Mouse (Mus musculus): ENCODE measurements around the gene Rsph3b. TPM values are rescaled to one million over a fixed set of nuclear protein-coding genes. Genes with fewer than 3 reads are reported as not detected.
"Not testable (repeated sequence)": the region's sequence is repeated elsewhere in the genome, so short reads cannot be mapped to it uniquely, and the experiment has no call there.

The Rsph3b gene
- polyA plus RNA-seq, 1 experiment: 25.7 TPM

DNA sequence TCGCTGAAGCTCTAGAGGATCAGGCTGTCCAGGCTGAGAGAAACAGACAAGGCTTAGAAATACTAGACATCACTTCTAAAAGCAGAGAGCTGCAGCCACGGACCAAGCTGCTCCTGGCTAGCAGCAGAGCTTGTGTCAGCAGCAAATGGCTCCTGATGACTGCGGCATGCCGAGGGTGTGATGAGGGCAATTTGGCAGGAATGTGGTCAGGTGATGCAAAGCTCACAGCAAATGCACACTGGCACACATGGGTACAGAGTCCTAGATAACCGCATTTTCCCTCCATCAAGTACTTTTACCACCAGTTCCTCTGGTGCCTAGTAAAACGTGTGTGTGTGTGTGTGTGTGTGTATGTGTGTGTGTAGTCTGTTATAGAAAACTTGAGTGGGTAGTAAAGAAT, 34.4 kb downstream of the Rsph3b start:
- not testable (repeated sequence) for H3K4me3 ChIP-seq (replicated peaks; ENCODE audit: extremely low read depth, low read depth, low read length); H3K4me1 ChIP-seq (ENCODE audit: control insufficient read depth, insufficient read depth, low read length); DNase-seq
- 54% methylated on average over 2 of the region's 6 CpGs for WGBS

DNA sequence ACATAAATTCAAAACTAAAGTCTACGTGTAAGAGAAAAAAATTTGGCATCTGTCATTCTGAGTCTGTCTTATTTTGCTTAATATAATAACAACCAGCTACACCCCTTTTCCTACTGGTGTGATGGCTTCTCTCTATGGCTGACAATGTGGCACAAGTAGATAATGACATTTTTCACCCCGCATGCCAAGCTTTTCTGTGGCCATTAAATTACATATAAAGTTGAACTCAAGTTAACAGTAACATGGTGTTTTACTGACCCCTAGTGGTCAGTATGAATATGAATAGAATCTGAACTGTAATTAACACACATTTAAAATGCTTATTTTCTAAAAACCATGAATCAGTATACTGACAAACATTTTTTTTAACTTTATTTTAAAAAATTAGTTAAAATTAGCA, 48.1 kb downstream of the Rsph3b start:
- 70% methylated on average over 1 of the region's 2 CpGs for WGBS
- H3K4me1 ChIP-seq (ENCODE audit: control insufficient read depth, insufficient read depth, low read length); H3K4me3 ChIP-seq (replicated peaks; ENCODE audit: extremely low read depth, low read depth, low read length); DNase-seq: not testable (repeated sequence)

DNA sequence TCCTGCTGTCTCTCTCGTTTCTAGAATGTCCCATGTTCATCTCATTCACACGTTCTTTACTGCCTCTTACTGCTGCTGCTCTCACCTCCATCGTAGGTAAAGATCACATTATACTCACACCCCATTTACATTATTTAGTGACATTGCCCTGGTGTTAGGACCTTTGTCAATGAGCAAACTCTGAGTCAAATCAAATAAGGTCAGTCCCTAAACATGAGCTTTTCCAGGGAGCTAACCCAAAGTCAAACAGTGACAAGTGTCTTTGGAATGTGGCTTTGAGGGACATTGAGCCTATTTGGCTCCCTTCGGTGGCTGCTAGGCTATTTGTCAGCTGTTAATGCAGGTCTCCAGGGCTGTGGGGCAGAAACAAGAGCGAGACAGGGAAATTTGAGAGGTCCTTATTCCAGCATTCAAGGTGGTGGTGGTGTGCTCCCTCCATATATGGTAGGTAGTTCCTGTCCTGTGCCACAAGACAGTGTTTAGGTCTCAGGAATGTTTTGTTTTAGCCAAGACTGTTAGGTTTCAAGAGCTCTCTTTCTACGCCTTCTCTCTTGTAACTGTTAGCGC, 50.4 kb downstream of the Rsph3b start:
- H3K4me1 ChIP-seq (ENCODE audit: control insufficient read depth, insufficient read depth, low read length); H3K4me3 ChIP-seq (replicated peaks; ENCODE audit: extremely low read depth, low read depth, low read length): not testable (repeated sequence)
- 59% methylated on average over 7 of the region's 7 CpGs for WGBS
- DNase-seq: peak; percentile 9

DNA sequence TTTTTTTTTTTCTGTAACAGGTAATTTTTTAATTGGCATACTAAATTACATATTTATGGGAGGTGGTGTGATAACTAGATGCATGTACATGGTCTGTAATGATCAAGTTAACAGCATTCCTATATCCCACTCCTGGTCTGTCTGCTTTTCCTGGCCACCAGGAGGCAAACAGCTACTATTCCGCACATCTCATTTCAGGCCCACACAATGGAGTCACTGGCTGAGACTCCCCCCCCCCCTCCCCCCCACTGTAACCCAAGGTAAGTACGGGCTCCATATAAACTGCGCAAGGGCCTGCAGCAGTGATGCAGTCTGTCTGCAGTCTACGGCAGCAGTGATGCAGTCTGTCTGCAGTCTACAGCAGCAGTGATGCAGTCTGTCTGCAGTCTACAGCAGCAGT, 51.7 kb downstream of the Rsph3b start:
- no peak for TF ChIP-seq POLR2A (IDR thresholded peaks at IDR 0.05; ENCODE audit: borderline replicate concordance, extremely low read depth, low read depth, low read length)
- TF ChIP-seq CTCF (IDR thresholded peaks at IDR 0.05; ENCODE audit: insufficient read depth, low read length): no peak
- no peak for DNase-seq
- no peaks in the 10 kb centered on the region for H3K4me1 ChIP-seq (ENCODE audit: control insufficient read depth, insufficient read depth, low read length)
- 86% methylated on average over 4 of the region's 4 CpGs for WGBS
- H3K4me3 ChIP-seq (replicated peaks; ENCODE audit: extremely low read depth, low read depth, low read length): no peak overlapping the region

DNA sequence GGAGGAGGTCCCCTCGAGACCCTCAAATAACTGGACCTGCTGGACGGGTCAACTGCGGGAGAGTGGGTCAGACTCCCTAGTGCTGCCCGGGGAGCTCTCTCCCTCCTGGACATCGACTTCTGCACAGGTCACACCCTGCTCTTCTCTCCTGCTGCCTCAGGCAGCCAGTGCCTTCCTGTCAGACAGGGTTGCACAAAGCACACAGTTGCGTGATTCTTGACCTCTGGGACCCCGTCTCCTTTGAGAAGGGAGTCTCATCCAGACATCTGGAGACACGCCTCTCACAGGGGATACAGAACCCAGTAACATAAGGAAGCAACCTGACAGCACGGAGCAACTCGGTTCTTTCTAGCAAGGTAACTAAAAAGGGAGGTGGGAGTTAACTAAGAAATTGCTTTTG, 55.1 kb downstream of the Rsph3b start:
- DNase-seq: no peak
- TF ChIP-seq CTCF (IDR thresholded peaks at IDR 0.05; ENCODE audit: insufficient read depth, low read length): no peak
- TF ChIP-seq POLR2A (IDR thresholded peaks at IDR 0.05; ENCODE audit: borderline replicate concordance, extremely low read depth, low read depth, low read length): no peak
- 83% methylated on average over 10 of the region's 10 CpGs for WGBS
- no peaks in the 10 kb centered on the region for H3K4me1 ChIP-seq (ENCODE audit: control insufficient read depth, insufficient read depth, low read length)
- no peak overlapping the region for H3K4me3 ChIP-seq (replicated peaks; ENCODE audit: extremely low read depth, low read depth, low read length)

DNA sequence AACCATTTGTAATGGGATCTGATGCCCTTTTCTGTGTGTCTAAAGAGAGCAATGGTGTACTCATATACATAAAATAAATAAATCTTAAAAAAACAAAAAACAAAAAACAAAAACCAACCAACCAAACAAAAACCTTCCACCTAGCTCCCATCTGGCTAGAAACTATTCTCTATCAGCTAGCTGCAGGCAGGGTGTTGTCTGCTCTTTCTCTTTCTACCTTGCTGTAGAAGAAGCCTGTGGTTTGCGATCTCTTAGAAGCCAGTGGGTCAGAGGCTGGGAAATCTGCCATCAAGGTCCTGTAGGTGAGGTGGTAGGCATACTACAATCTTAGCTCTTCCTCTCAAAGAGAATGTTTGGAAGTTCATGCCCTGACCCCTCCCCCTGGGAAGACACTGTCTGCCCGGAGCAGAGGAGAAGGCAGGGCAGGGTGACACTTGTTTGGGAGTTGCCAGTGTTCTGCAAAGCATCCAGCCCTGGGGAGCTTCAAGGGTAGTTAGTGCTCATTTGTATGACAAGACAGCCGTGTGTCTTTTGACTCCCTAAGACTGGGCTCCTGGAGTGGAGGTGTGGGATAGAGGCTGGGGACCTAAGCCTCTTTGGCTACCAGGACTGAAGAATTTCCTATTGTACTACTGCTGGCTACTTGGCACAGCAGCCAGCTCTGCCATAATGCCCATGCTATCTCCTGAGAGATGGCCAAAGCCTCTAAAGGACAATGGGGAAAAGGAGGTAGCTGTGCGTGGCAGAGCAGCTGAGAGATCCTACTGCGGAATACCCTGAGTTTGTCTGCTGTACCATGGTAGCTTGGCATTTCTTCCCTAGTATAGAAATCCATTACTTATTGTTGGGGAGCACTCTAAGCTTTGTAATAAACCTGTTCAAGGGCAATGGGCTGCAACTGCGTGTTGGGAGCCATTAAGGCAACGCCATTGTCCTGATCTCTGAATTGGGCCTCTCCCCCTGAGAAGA, 56.2 kb downstream of the Rsph3b start:
- no peak overlapping the region for H3K4me3 ChIP-seq (replicated peaks; ENCODE audit: extremely low read depth, low read depth, low read length)
- WGBS: 78% methylated on average over 7 of the region's 7 CpGs
- no peak for DNase-seq
- TF ChIP-seq POLR2A (IDR thresholded peaks at IDR 0.05; ENCODE audit: borderline replicate concordance, extremely low read depth, low read depth, low read length) (no peak), CTCF (IDR thresholded peaks at IDR 0.05; ENCODE audit: insufficient read depth, low read length) (no peak)
- no peaks in the 10 kb centered on the region for H3K4me1 ChIP-seq (ENCODE audit: control insufficient read depth, insufficient read depth, low read length)

DNA sequence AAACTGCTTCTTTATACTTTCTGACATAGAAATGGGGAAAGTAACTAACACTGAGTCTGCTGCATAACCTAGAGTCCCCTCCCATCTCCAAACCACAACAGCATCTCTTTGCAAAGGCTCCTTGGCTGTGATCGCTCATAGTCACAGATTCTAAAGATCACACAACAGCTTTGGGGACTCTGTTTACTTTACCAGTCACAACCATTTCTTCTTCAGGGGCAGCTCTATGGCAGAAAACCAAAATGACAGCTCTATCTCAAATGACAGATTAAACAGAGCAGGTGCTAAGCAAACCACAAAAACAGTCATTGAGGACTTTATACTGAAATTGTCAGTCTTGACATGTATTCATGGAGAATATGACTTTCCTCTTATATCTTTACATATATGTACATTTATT, 62.0 kb downstream of the Rsph3b start:
- TF ChIP-seq CTCF (IDR thresholded peaks at IDR 0.05; ENCODE audit: insufficient read depth, low read length): no peak
- no peak for TF ChIP-seq POLR2A (IDR thresholded peaks at IDR 0.05; ENCODE audit: borderline replicate concordance, extremely low read depth, low read depth, low read length)
- 59% methylated on average over 1 of the region's 1 CpGs for WGBS
- Histone ChIP-seq H3K4me1 (ENCODE audit: control insufficient read depth, insufficient read depth, low read length) (no peaks in the 10 kb centered on the region), H3K4me3 (replicated peaks; ENCODE audit: extremely low read depth, low read depth, low read length) (no peak overlapping the region)
- DNase-seq: no peak

DNA sequence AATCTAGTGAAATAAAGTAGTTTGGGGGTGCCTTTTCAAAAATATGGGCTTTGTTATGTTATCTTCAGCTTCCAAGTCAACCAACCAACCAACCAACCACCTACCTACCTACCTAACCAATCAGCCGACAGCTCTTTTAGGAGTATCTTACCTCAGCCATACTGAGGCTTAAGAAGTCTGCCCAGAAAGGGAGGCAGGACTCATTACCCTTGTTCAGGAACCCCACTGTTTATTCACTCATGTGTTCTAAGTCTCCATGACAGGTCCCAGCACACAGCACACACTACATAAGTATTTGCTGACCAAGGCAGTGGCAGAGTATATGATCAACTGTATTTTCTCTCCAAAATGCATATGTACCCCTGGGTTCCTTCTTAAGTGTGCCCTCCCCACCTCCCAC, 64.0 kb downstream of the Rsph3b start:
- TF ChIP-seq CTCF (IDR thresholded peaks at IDR 0.05; ENCODE audit: insufficient read depth, low read length): no peak
- TF ChIP-seq POLR2A (IDR thresholded peaks at IDR 0.05; ENCODE audit: borderline replicate concordance, extremely low read depth, low read depth, low read length): no peak
- DNase-seq: no peak
- WGBS: 100% methylated on average over 1 of the region's 1 CpGs
- Histone ChIP-seq H3K4me3 (replicated peaks; ENCODE audit: extremely low read depth, low read depth, low read length) (no peak overlapping the region), H3K4me1 (ENCODE audit: control insufficient read depth, insufficient read depth, low read length) (no peaks in the 10 kb centered on the region)

DNA sequence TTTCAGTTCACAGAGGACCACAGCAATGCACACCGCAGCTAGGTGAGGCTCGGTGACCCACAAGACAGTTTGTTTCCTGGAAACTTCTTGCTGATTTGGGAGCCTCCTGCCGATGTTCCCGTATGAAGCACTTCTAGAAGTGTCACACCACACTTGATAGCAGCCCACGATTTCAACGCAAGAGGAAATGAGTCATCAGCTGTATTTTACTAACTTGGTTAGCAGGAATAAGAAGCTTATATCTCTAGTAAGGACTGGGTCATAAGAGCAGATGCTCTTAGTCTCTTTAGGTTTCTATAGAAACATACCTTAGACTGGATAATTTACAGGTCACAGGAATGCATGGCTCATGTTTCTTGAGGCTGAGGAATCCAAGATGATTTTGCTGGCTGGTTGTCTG, 67.2 kb downstream of the Rsph3b start:
- whole genome bisulfite sequencing: 53% methylated on average over 6 of the region's 6 CpGs
- no peak for TF ChIP-seq CTCF (IDR thresholded peaks at IDR 0.05; ENCODE audit: insufficient read depth, low read length)
- TF ChIP-seq POLR2A (IDR thresholded peaks at IDR 0.05; ENCODE audit: borderline replicate concordance, extremely low read depth, low read depth, low read length): no peak
- no peak overlapping the region for H3K4me3 ChIP-seq (replicated peaks; ENCODE audit: extremely low read depth, low read depth, low read length)
- no peaks in the 10 kb centered on the region for H3K4me1 ChIP-seq (ENCODE audit: control insufficient read depth, insufficient read depth, low read length)
- no peak for DNase-seq

DNA sequence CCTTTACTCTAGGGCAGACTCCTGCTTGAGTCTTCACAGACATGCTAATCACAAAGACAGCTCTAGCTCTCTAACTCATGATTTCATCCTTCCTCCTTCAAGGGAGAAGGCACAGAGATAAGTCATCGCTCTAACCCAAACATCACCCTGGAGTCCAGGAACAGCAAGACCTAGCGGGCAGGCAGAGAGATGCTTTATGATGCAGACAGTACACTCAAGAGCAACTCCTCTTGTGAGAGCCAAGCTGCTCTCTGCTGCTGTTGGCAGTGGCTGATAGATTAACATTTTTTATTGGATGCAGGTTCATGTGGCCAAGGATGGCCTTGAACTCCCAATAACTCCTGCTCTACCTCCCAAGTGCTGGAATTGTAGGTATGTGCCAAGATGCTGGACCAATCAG, 77.1 kb downstream of the Rsph3b start:
- WGBS: 94% methylated on average over 2 of the region's 2 CpGs
- no peak for TF ChIP-seq POLR2A (IDR thresholded peaks at IDR 0.05; ENCODE audit: borderline replicate concordance, extremely low read depth, low read depth, low read length)
- no peak for TF ChIP-seq CTCF (IDR thresholded peaks at IDR 0.05; ENCODE audit: insufficient read depth, low read length)
- H3K4me3 ChIP-seq (replicated peaks; ENCODE audit: extremely low read depth, low read depth, low read length): no peak overlapping the region
- peaks cover 11% of the 10 kb centered on the region; the same call in 1 of the 2 replicates for H3K4me1 ChIP-seq (ENCODE audit: control insufficient read depth, insufficient read depth, low read length)
- DNase-seq: no peak

Data from lung, adult 2 months (tissue).